Comparison of ENCODE assay signal across 21 mouse cellular contexts in the genomic region with DNA sequence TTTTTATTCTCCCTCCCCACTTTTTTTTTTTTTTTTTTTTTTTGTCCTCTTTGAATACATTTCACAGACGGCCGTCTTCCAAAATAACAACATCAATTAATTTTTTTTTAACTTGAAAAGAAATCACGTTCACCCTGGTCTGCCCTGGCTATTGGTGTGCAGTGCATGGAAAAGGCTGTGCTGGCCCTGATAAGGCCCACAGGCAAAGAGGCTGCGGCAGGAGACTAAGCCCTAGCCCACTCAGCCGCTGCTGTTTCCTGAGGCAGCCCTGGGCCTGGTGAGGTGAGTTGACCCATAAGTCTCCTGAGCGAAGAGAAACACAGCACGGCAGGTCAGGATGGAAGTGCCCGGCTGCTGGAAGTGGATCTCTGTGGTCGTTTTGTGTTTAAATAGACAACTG.
A peak's percentile ranks its signal among the peaks of the same experiment; 100 is the strongest.
DNase-seq lines count a peak whose midpoint lies in the region; ATAC-seq lines count a peak whose summit lies in the region.
"Had no signal": no experiment of that assay in that cellular context is flagged by ENCODE, and none has a peak within 500 bp of the region (broad histone marks: within the 10 kb centered on the region; RNA-seq: fewer than 3 reads in every experiment).

No protein-coding gene starts in this region.

- H3K27ac ChIP-seq in forebrain, embryonic 10.5 days: peak overlapping the region; percentile 48
- H3K27ac ChIP-seq in forebrain, embryonic 16.5 days (ENCODE audit: low read length): no peak overlapping the region
- H3K27ac ChIP-seq in midbrain, embryonic 12.5 days (replicated peaks): peak overlapping the region; percentile 30; the same call in 1 of the 2 replicates
- no peak overlapping the region for H3K27ac ChIP-seq in midbrain, embryonic 11.5 days (ENCODE audit: low read depth, low read length)
- H3K27ac ChIP-seq in forebrain, embryonic 14.5 days (ENCODE audit: low read depth, low read length): peak overlapping the region; percentile 6; the same call in 1 of the 2 replicates
- H3K27ac ChIP-seq: embryonic facial prominence, embryonic 15.5 days; heart, embryonic 15.5 days; hindbrain, embryonic 15.5 days had no signal

- no peak for DNase-seq in forebrain, embryonic 10.5 days (ENCODE audit: extremely low spot score, low spot score)
- no peak for DNase-seq in midbrain, embryonic 11.5 days (ENCODE audit: low spot score, missing footprints)
- peak; percentile 38 for DNase-seq in forebrain, embryonic 14.5 days (ENCODE audit: low spot score)
- DNase-seq in kidney, postnatal 4 days: no peak
- no peak for DNase-seq in cerebellum, adult 9-11 months
- DNase-seq: adrenal gland, postnatal 10 days; B cell, adult 2 months; cerebellum, adult 11-12 months; cerebellum, adult 9-10 months; cerebellum, postnatal 36 days; gastrocnemius, postnatal 36 days; heart, postnatal 14 days had no signal

- 72% methylated on average over 9 of the region's 9 CpGs for WGBS in forebrain, embryonic 10.5 days
- 25% methylated on average over 9 of the region's 9 CpGs for WGBS in forebrain, embryonic 16.5 days
- 67% methylated on average over 9 of the region's 9 CpGs for WGBS in midbrain, embryonic 12.5 days
- 73% methylated on average over 9 of the region's 9 CpGs for WGBS in midbrain, embryonic 11.5 days
- 28% methylated on average over 9 of the region's 9 CpGs for WGBS in forebrain, embryonic 14.5 days

- no peaks in the 10 kb centered on the region for H3K9me3 ChIP-seq in forebrain, embryonic 10.5 days
- H3K9me3 ChIP-seq in forebrain, embryonic 16.5 days (ENCODE audit: control insufficient read depth, low read length): no peaks in the 10 kb centered on the region
- no peaks in the 10 kb centered on the region for H3K9me3 ChIP-seq in midbrain, embryonic 12.5 days
- no peaks in the 10 kb centered on the region for H3K9me3 ChIP-seq in midbrain, embryonic 11.5 days (ENCODE audit: control insufficient read depth, low read length)
- no peaks in the 10 kb centered on the region for H3K9me3 ChIP-seq in forebrain, embryonic 14.5 days (replicated peaks; ENCODE audit: control insufficient read depth, low read length)
- H3K9me3 ChIP-seq: embryonic facial prominence, embryonic 15.5 days; heart, embryonic 15.5 days; hindbrain, embryonic 15.5 days had no signal

- ATAC-seq in forebrain, embryonic 16.5 days: no peak
- no peak for ATAC-seq in midbrain, embryonic 12.5 days (ENCODE audit: low FRiP score, low read depth)
- ATAC-seq in midbrain, embryonic 11.5 days (ENCODE audit: low FRiP score): no peak
- peak; percentile 42 for ATAC-seq in common myeloid progenitor, adult 5-6 weeks (replicated peaks; ENCODE audit: low read depth, poor library complexity, severe bottlenecking)
- ATAC-seq in forebrain, embryonic 14.5 days: no peak
- ATAC-seq: CD4-positive, CD25-positive, alpha-beta regulatory T cell, adult 4 months; intestine, embryonic 16.5 days had no signal

- H3K4me3 ChIP-seq in forebrain, embryonic 10.5 days: no peak overlapping the region
- no peak overlapping the region for H3K4me3 ChIP-seq in forebrain, embryonic 16.5 days (replicated peaks; ENCODE audit: low read length)
- no peak overlapping the region for H3K4me3 ChIP-seq in midbrain, embryonic 12.5 days
- H3K4me3 ChIP-seq in midbrain, embryonic 11.5 days (ENCODE audit: low read depth, low read length): no peak overlapping the region
- no peak overlapping the region for H3K4me3 ChIP-seq in forebrain, embryonic 14.5 days (ENCODE audit: low read depth, low read length)
- H3K4me3 ChIP-seq: embryonic facial prominence, embryonic 15.5 days; erythroblast, embryonic 14.5 days; heart, embryonic 15.5 days; hindbrain, embryonic 15.5 days had no signal

- H3K9ac ChIP-seq in forebrain, embryonic 16.5 days (replicated peaks; ENCODE audit: low read depth, low read length): no peak overlapping the region
- no peak overlapping the region for H3K9ac ChIP-seq in midbrain, embryonic 12.5 days (replicated peaks)
- no peak overlapping the region for H3K9ac ChIP-seq in midbrain, embryonic 11.5 days (ENCODE audit: low read length)
- no peak overlapping the region for H3K9ac ChIP-seq in forebrain, embryonic 14.5 days (ENCODE audit: low read length)
- H3K9ac ChIP-seq: embryonic facial prominence, embryonic 15.5 days; heart, embryonic 15.5 days; hindbrain, embryonic 15.5 days had no signal

- no peaks in the 10 kb centered on the region for H3K27me3 ChIP-seq in forebrain, embryonic 10.5 days (ENCODE audit: poor library complexity, severe bottlenecking)
- no peaks in the 10 kb centered on the region for H3K27me3 ChIP-seq in forebrain, embryonic 16.5 days (replicated peaks; ENCODE audit: control insufficient read depth, insufficient read depth, low read length)
- H3K27me3 ChIP-seq in midbrain, embryonic 12.5 days: no peaks in the 10 kb centered on the region
- no peaks in the 10 kb centered on the region for H3K27me3 ChIP-seq in midbrain, embryonic 11.5 days (ENCODE audit: control insufficient read depth, insufficient read depth, low read length)
- H3K27me3 ChIP-seq in forebrain, embryonic 14.5 days (replicated peaks; ENCODE audit: control insufficient read depth, insufficient read depth, low read length): no peaks in the 10 kb centered on the region
- H3K27me3 ChIP-seq: embryonic facial prominence, embryonic 15.5 days; heart, embryonic 15.5 days; hindbrain, embryonic 15.5 days had no signal

- no peak overlapping the region for H3K4me2 ChIP-seq in forebrain, embryonic 16.5 days (ENCODE audit: low read length)
- H3K4me2 ChIP-seq in midbrain, embryonic 12.5 days (replicated peaks): no peak overlapping the region
- no peak overlapping the region for H3K4me2 ChIP-seq in midbrain, embryonic 11.5 days
- no peak overlapping the region for H3K4me2 ChIP-seq in forebrain, embryonic 14.5 days (ENCODE audit: low read length)
- H3K4me2 ChIP-seq: embryonic facial prominence, embryonic 15.5 days; heart, embryonic 15.5 days; hindbrain, embryonic 15.5 days had no signal

- no peaks in the 10 kb centered on the region for H3K36me3 ChIP-seq in forebrain, embryonic 10.5 days (replicated peaks)
- H3K36me3 ChIP-seq in forebrain, embryonic 16.5 days (ENCODE audit: control insufficient read depth, insufficient read depth): no peaks in the 10 kb centered on the region
- no peaks in the 10 kb centered on the region for H3K36me3 ChIP-seq in midbrain, embryonic 12.5 days
- H3K36me3 ChIP-seq in midbrain, embryonic 11.5 days (ENCODE audit: control insufficient read depth, insufficient read depth, low read length): no peaks in the 10 kb centered on the region
- H3K36me3 ChIP-seq in forebrain, embryonic 14.5 days (ENCODE audit: control insufficient read depth, insufficient read depth, low read length): peaks cover 6% of the 10 kb centered on the region; the same call in 1 of the 2 replicates
- H3K36me3 ChIP-seq: embryonic facial prominence, embryonic 15.5 days; heart, embryonic 15.5 days; hindbrain, embryonic 15.5 days had no signal

- H3K4me1 ChIP-seq in forebrain, embryonic 10.5 days: peaks cover 16% of the 10 kb centered on the region
- H3K4me1 ChIP-seq in forebrain, embryonic 16.5 days (replicated peaks; ENCODE audit: control insufficient read depth, insufficient read depth, low read length): no peaks in the 10 kb centered on the region
- H3K4me1 ChIP-seq in midbrain, embryonic 12.5 days: peaks cover 6% of the 10 kb centered on the region; the same call in 1 of the 2 replicates
- H3K4me1 ChIP-seq in midbrain, embryonic 11.5 days (ENCODE audit: control insufficient read depth, insufficient read depth, low read length): no peaks in the 10 kb centered on the region
- H3K4me1 ChIP-seq in forebrain, embryonic 14.5 days (ENCODE audit: control insufficient read depth, insufficient read depth, low read length): 0 out of 2 replicates have a peak, but pooled peaks cover 4% of the 10 kb centered on the region
- H3K4me1 ChIP-seq: embryonic facial prominence, embryonic 15.5 days had no signal

Comparison
In these comparisons a context has a peak if more than half of its experiments do, and no peak if none do; other contexts are left out.
1. H3K27ac ChIP-seq: peak in forebrain, embryonic 10.5 days (single experiment), midbrain, embryonic 12.5 days (single experiment) and forebrain, embryonic 14.5 days (single experiment); none in forebrain, embryonic 16.5 days (single experiment) and midbrain, embryonic 11.5 days (single experiment).